Mouse (Mus musculus) midbrain, embryonic 13.5 days (tissue): ENCODE measurements around the gene Rtl10. TPM values are rescaled to one million over a fixed set of nuclear protein-coding genes. Genes with fewer than 3 reads are reported as not detected.

Experiments used
- ATAC-seq: fragments of 200-750 bp; cut with Nextera tagmentation; 2 replicates; pipeline ENCODE4 v1.8.0; 2017; ENCODE audit warnings: mild to moderate bottlenecking, moderate TSS enrichment, moderate library complexity
- H3K27ac ChIP-seq: fragments of 300-500 bp; sonication (generic); 2 replicates; pipeline ENCODE4 v1.5.1; 2015; ENCODE audit warnings: inconsistent platforms, mild to moderate bottlenecking, moderate library complexity
- H3K27me3 ChIP-seq: fragments of 300-500 bp; sonication (generic); 2 replicates; pipeline ENCODE4 v1.6.1; 2015; ENCODE audit warnings: mild to moderate bottlenecking, inconsistent platforms
- H3K36me3 ChIP-seq: fragments of 300-500 bp; sonication (generic); 2 replicates; pipeline ENCODE4 v1.6.1; 2015; ENCODE audit warnings: mild to moderate bottlenecking, inconsistent platforms
- H3K4me1 ChIP-seq: fragments of 300-500 bp; sonication (generic); replicated peaks from 2 replicates; pipeline ENCODE4 v1.6.1; 2015; ENCODE audit warnings: inconsistent platforms
- H3K4me2 ChIP-seq: fragments of 300-500 bp; sonication (generic); replicated peaks from 2 replicates; pipeline ENCODE4 v1.6.1; 2015; ENCODE audit warnings: moderate library complexity, mild to moderate bottlenecking, inconsistent platforms
- H3K4me3 ChIP-seq: fragments of 300-500 bp; sonication (generic); replicated peaks from 2 replicates; pipeline ENCODE4 v1.5.1; 2015; ENCODE audit warnings: mild to moderate bottlenecking, inconsistent platforms
- H3K9ac ChIP-seq: fragments of 300-500 bp; sonication (generic); replicated peaks from 2 replicates; pipeline ENCODE4 v1.6.1; 2015; ENCODE audit warnings: mild to moderate bottlenecking, inconsistent platforms
- H3K9me3 ChIP-seq: fragments of 300-500 bp; sonication (generic); 2 replicates; pipeline ENCODE4 v1.6.1; 2016; ENCODE audit warnings: mild to moderate bottlenecking, inconsistent platforms
- WGBS: fragments of 180-500 bp; shearing (Covaris S2); methylation state at CpG from one replicate; pipeline ENCODE4 v1.1.7; 2015; 5-methylcytosine and 5-hydroxymethylcytosine counted together
- polyA plus RNA-seq: library from polyadenylated mRNA; unstranded; fragments of >200 nt; fragmentation: Nextera tagmentation; extraction: Ambion mirVana; gene quantifications from 2 replicates; pipeline ENCODE4 v1.2.1, GENCODE M21; 2015

Rtl10 gene
- 3.9 and 4.5 TPM in 2 replicates for polyA plus RNA-seq

DNA sequence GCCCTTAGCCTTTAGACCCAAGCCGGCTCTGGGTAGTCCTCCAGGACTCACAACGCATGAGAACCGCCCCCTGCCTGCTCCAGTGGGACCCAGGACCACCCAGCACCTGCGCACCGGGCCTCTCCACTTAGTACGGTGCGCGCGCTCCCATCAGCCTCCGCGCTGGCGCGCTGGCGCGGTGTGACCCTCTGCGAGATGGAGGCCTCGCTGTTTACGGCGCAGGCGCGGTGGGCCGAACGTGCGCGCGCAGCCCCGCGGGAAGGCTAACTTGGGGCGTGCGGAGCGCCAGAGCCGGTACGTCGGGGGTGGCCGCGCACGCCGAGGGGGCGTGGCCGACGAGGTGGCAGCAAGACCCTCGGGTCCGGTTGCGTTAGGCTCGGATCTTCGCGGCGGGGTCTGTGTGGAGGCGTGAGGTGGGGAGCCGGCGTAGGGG lies at the start of gene Rtl10, which contains the start of gene Gnb1l:
Gene Rtl10, plus strand, starts transcription at position 344 of the 433 bp plus-strand sequence.
Gene Gnb1l, plus strand, starts transcription at position 156 of the 433 bp plus-strand sequence.
- H3K4me1 ChIP-seq, result peaks cover 21% of the 10 kb centered on the region
- peak within 1 kb of the TSS; percentile 81 for H3K9ac ChIP-seq
- WGBS, result under 1% methylated on average over 50 of the region's 51 CpGs
- ATAC-seq, result peak; percentile 99
- H3K4me2 ChIP-seq, result peak within 1 kb of the TSS; percentile 86
- no peaks in the 10 kb centered on the region for H3K9me3 ChIP-seq
- H3K27ac ChIP-seq, result peak within 1 kb of the TSS; percentile 93
- H3K4me3 ChIP-seq, result peak within 1 kb of the TSS; percentile 66
- H3K36me3 ChIP-seq, result peaks cover 21% of the 10 kb centered on the region
- no peaks in the 10 kb centered on the region for H3K27me3 ChIP-seq

- no peak for ATAC-seq
- no peak overlapping the region for H3K4me3 ChIP-seq
- no peaks in the 10 kb centered on the region for H3K9me3 ChIP-seq
Measured at GRCm38 (mm10) chr16:18449005-18449404, 49.7 kb upstream of the Rtl10 start.

DNA sequence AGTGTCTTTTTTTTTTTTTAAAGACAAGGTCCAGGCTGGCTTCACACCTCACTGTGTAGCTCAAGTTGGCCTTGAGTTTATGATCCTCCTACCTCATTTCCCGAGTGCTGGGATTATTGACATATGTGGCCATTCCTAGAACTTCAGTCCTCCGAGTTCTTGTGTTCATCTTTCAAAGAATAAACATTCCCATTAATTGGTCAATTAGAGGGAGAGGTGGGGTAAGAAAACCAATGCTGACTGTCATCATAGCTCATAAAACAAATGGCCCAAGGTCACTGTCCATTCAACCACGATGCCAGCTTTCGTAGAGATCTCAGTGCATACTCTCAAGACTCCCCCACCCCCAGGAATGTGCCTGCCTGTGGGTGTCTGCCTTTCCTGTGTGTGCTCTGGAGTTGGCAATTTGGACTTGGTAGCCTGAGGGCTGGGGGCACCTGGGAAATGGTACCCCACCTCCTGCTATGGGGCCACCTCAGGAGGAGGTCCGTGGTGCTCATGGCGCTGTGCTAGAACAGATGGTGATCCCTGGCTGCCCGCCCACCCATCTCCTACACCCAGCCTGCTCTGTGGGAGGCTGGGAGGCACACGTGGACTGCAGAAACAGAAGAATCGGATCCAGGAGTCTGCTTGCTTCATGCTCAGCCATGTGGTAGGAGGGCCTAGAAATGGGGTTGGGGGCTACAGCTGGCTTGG lies 47.1 kb upstream of the Rtl10 start:
- ATAC-seq, result no peak
- Histone ChIP-seq H3K4me1 (no peaks in the 10 kb centered on the region), H3K4me3 (no peak overlapping the region), H3K27ac (no peak overlapping the region), H3K36me3 (peaks cover 9% of the 10 kb centered on the region), H3K9ac (no peak overlapping the region), H3K4me2 (no peak overlapping the region), H3K9me3 (no peaks in the 10 kb centered on the region), H3K27me3 (no peaks in the 10 kb centered on the region)
- 74% methylated on average over 9 of the region's 9 CpGs for WGBS

More at GRCm38 (mm10) chr16:18449005-18449404, 49.7 kb upstream of the Rtl10 start:
- WGBS, result 100% methylated on average over 4 of the region's 4 CpGs
- no peaks in the 10 kb centered on the region for H3K4me1 ChIP-seq
- no peak overlapping the region for H3K4me2 ChIP-seq
- no peaks in the 10 kb centered on the region for H3K27me3 ChIP-seq
- H3K36me3 ChIP-seq, result peaks cover 19% of the 10 kb centered on the region
- H3K9ac ChIP-seq, result no peak overlapping the region
- no peak overlapping the region for H3K27ac ChIP-seq

DNA sequence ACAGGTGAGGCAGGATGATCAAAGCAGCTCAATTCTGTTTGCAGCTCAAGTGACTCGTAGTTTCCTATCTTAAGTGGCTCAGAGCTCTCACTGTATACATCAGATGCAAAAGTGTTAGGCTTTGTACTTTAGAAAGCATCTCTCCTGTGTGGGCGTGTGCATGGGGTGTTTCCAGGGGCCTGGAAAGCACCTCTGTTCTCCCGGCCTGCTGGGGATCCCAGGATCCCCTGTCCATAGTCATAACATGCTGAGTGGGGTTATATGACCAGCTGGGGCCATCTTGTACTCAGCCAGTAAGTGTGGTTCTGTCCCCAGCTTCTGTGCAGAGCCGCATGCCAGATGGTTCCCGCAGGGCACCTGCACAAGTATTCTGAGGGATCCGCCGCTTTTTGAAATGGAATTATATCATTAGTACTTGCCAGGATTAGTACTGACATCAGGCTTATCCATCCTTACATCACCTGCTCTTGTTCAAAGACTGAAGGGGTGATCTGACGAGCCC lies 46.3 kb upstream of the Rtl10 start:
- ATAC-seq, result no peak
- H3K4me2 ChIP-seq, result no peak overlapping the region
- H3K4me3 ChIP-seq, result no peak overlapping the region
- H3K27me3 ChIP-seq, result no peaks in the 10 kb centered on the region
- H3K4me1 ChIP-seq, result no peaks in the 10 kb centered on the region
- no peak overlapping the region for H3K9ac ChIP-seq
- 80% methylated on average over 8 of the region's 8 CpGs for WGBS
- H3K27ac ChIP-seq, result no peak overlapping the region
- H3K9me3 ChIP-seq, result no peaks in the 10 kb centered on the region
- H3K36me3 ChIP-seq, result peaks cover 9% of the 10 kb centered on the region

DNA sequence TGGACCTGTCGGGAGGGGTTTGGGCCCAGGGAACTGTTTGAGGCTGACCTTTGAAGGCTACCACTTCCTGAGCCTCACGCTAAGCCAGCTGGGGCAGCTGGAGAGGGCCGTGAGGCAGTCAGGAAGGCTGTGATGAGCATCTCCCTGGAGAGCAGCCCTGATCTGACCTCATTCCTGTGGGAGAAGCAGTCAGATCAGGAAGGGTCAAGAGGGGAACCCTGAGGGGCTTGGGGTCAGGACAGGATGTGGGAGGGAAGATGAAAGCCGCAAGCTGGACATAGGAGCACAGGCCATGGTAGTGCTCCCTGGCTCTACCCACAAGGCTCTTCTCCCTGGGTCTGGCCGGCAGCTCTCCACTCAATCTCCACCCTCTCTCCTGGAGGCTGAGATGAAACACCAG lies 44.9 kb upstream of the Rtl10 start:
- Histone ChIP-seq H3K4me1 (peaks cover 2% of the 10 kb centered on the region), H3K4me3 (no peak overlapping the region), H3K9me3 (no peaks in the 10 kb centered on the region), H3K27me3 (no peaks in the 10 kb centered on the region), H3K36me3 (peaks cover 9% of the 10 kb centered on the region), H3K27ac (no peak overlapping the region), H3K9ac (no peak overlapping the region), H3K4me2 (no peak overlapping the region)
- no peak for ATAC-seq
- 55% methylated on average over 5 of the region's 5 CpGs for WGBS

- H3K36me3 ChIP-seq, result peaks cover 3% of the 10 kb centered on the region; the same call in 1 of the 2 replicates
- no peak for ATAC-seq
- peaks cover 17% of the 10 kb centered on the region for H3K4me1 ChIP-seq
- no peak overlapping the region for H3K27ac ChIP-seq
- H3K9me3 ChIP-seq, result no peaks in the 10 kb centered on the region
- H3K4me2 ChIP-seq, result no peak overlapping the region
- no peak overlapping the region for H3K4me3 ChIP-seq
- no peaks in the 10 kb centered on the region for H3K27me3 ChIP-seq
- H3K9ac ChIP-seq, result no peak overlapping the region
- 89% methylated on average over 6 of the region's 6 CpGs for WGBS
Measured at GRCm38 (mm10) chr16:18455407-18455806, 43.3 kb upstream of the Rtl10 start.

GRCm38 (mm10) chr16:18458661-18459060 lies 40.0 kb upstream of the Rtl10 start:
- Histone ChIP-seq H3K36me3 (peaks cover 3% of the 10 kb centered on the region; the same call in 1 of the 2 replicates), H3K9me3 (no peaks in the 10 kb centered on the region), H3K27ac (no peak overlapping the region), H3K4me2 (no peak overlapping the region), H3K27me3 (0 out of 2 replicates have a peak, but pooled peaks cover 4% of the 10 kb centered on the region), H3K4me3 (no peak overlapping the region), H3K4me1 (peaks cover 27% of the 10 kb centered on the region), H3K9ac (no peak overlapping the region)
- no peak for ATAC-seq

DNA sequence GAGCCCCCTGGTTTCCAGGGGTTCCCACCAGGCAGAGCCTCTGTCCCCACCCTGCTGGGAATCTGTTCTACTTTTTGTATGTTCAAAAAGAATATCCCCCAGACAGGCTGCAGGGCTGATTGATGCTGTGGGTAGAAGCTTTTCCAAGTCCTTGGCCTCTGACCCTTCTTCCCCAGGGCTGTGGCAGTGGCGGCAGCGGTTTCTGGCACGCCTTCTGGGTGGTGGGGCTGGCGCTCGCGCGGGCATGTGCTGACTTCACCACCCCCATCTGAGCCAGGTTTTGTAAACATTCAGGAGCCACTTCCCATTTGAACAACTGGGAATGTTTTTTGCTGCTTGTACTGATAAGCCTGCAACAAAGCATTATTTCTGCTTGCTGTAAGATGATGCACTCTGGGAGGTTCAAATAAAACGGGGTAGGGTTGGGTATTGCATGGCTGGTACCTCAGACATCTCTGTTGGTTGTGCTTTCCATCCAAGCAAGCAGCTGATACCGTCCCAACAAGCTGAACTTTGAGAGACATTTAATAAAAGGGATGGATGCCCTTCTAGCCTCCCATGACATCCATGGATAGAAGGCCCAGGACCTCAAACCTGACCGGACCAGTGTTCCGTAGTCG lies 39.3 kb upstream of the Rtl10 start:
- Histone ChIP-seq H3K27me3 (0 out of 2 replicates have a peak, but pooled peaks cover 4% of the 10 kb centered on the region), H3K9ac (peak overlapping the region; percentile 50), H3K9me3 (no peaks in the 10 kb centered on the region), H3K36me3 (peaks cover 3% of the 10 kb centered on the region; the same call in 1 of the 2 replicates), H3K4me2 (peak overlapping the region; percentile 41), H3K4me3 (peak overlapping the region; percentile 20), H3K27ac (peak overlapping the region; percentile 51), H3K4me1 (peaks cover 27% of the 10 kb centered on the region)
- ATAC-seq, result no peak; the same call in none of the 2 replicates
- 10% methylated on average over 12 of the region's 12 CpGs for WGBS

DNA sequence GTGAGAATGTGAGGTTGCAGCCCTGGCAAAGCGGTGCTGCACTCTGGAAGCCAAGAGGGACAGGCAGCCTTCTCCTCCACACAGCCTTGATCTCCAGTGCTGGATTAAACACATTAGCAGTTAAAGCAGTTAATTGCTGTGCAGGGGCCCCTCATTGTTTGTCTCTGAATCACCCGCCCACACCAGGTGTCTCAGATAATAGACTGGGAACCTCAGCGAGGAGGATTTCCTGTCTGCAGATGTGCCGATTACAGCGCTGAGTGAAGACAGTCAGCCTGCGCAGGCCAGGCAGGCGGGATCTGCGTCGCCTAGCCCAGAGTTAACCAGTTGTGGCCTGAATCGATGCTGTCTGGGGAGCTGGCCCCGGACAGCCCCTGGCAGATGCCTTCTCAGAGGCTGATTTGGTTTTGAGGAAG lies 38.7 kb upstream of the Rtl10 start:
- peak overlapping the region; percentile 50 for H3K9ac ChIP-seq
- H3K9me3 ChIP-seq, result no peaks in the 10 kb centered on the region
- peaks cover 3% of the 10 kb centered on the region; the same call in 1 of the 2 replicates for H3K36me3 ChIP-seq
- ATAC-seq, result peak; percentile 84
- H3K27me3 ChIP-seq, result 0 out of 2 replicates have a peak, but pooled peaks cover 4% of the 10 kb centered on the region
- peak overlapping the region; percentile 41 for H3K4me2 ChIP-seq
- H3K4me1 ChIP-seq, result peaks cover 27% of the 10 kb centered on the region
- peak overlapping the region; percentile 20 for H3K4me3 ChIP-seq
- WGBS, result under 1% methylated on average over 11 of the region's 11 CpGs
- peak overlapping the region; percentile 51 for H3K27ac ChIP-seq

DNA sequence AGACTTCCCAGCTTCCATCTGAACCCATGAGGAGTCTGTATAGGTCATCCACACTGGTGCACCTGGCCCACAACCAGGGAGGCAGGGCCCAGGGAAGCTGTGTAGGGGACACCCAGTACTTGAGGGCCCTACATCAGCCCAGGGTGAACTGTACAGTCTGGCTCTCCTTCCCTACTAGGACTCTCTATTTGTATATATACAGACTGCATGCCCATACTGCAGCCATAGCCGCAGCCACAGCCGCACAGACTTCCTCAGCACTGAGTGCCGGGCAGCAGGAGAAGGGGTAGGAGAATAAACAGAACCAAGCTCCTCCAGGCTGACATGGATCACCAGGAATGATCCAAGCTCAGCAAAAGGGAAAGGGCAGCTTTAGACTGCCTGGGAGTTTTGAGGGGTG lies 37.9 kb upstream of the Rtl10 start:
- H3K27ac ChIP-seq, result no peak overlapping the region
- 93% methylated on average over 3 of the region's 3 CpGs for WGBS
- H3K4me1 ChIP-seq, result peaks cover 27% of the 10 kb centered on the region
- no peak for ATAC-seq
- H3K9ac ChIP-seq, result 0 out of 2 replicates have a peak overlapping the region, but pooled peaks have one; percentile 50
- peaks cover 3% of the 10 kb centered on the region; the same call in 1 of the 2 replicates for H3K36me3 ChIP-seq
- H3K9me3 ChIP-seq, result no peaks in the 10 kb centered on the region
- H3K4me2 ChIP-seq, result no peak overlapping the region
- no peak overlapping the region for H3K4me3 ChIP-seq
- 0 out of 2 replicates have a peak, but pooled peaks cover 4% of the 10 kb centered on the region for H3K27me3 ChIP-seq

- WGBS, result 48% methylated on average over 9 of the region's 9 CpGs
- H3K27me3 ChIP-seq, result 0 out of 2 replicates have a peak, but pooled peaks cover 4% of the 10 kb centered on the region
Measured at GRCm38 (mm10) chr16:18462031-18462430, 36.7 kb upstream of the Rtl10 start.

DNA sequence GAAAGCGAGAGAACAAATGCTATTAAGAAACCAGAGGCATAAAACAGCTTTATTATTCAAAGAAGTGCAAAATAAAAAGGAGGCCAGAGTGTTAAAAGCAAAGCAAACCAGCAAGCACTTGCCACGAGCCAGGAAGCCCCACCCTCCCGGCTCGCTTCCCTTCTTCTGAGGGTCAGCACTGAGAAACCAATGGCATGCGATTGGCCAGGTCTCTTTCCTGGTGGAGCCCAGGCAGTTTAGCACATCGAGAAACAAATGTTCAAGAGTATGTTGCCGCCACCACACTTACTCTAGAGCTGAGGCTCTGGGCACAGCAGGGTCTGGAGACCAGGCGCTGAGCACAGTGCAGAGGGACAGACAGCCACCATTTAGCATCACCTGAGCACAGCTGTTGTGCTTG lies 36.1 kb upstream of the Rtl10 start:
- no peaks in the 10 kb centered on the region for H3K9me3 ChIP-seq
- no peak overlapping the region for H3K9ac ChIP-seq
- no peak overlapping the region for H3K4me2 ChIP-seq
- H3K36me3 ChIP-seq, result no peaks in the 10 kb centered on the region
- WGBS, result 54% methylated on average over 8 of the region's 8 CpGs
- peaks cover 27% of the 10 kb centered on the region for H3K4me1 ChIP-seq
- H3K27me3 ChIP-seq, result 0 out of 2 replicates have a peak, but pooled peaks cover 4% of the 10 kb centered on the region
- H3K4me3 ChIP-seq, result no peak overlapping the region
- no peak overlapping the region for H3K27ac ChIP-seq
- no peak for ATAC-seq

More at GRCm38 (mm10) chr16:18462031-18462430, 36.7 kb upstream of the Rtl10 start:
- Histone ChIP-seq H3K4me3 (no peak overlapping the region), H3K4me1 (peaks cover 27% of the 10 kb centered on the region), H3K9me3 (no peaks in the 10 kb centered on the region), H3K27ac (no peak overlapping the region), H3K9ac (no peak overlapping the region), H3K36me3 (no peaks in the 10 kb centered on the region), H3K4me2 (no peak overlapping the region)
- no peak for ATAC-seq
